Mouse (Mus musculus) megakaryocyte, embryonic 14.5 days (primary cell): ENCODE measurements around the gene Gm45521.

Source experiments
- FLI1 ChIP-seq: IDR thresholded peaks from 2 replicates; pipeline ENCODE4 v1.6.1; 2012; ENCODE audit warnings: low read length, inconsistent platforms, mixed read lengths
- GATA1 ChIP-seq: IDR thresholded peaks from 3 replicates; pipeline ENCODE4 v1.6.1; 2012; ENCODE audit warnings: mixed read lengths, low read length, inconsistent platforms, borderline replicate concordance

- TF ChIP-seq GATA1 (no peak), FLI1 (no peak)
These were observed 50.0 kb downstream of the Gm45521 start for GRCm38 (mm10) chr14:8007084-8007483.
